Mouse (Mus musculus): ENCODE measurements at regions not wholly inside any gene's neighbourhood (a gene's known extent, or its start where the extent isn't known, plus 50 kb on each side); places are given as distances from the start of the nearest gene placed in this dataset.

DNA sequence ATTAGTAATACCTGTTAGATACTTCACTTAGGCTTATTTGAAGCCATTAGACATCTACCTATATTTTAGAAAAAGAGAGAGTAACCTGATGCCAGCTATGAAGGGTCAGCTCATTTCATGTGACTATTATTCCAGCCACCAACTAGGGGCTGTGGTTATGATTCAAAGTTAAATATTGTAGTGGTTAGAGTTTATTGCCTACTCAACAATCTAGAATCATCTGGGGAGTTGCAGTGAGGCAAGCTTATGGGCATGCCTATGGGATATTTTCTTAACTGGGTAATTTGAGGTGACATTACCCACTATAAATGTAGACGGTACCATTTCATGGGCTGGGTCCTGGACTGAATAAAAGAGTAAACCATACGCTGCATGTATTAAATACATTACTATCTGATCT, 1525.2 kb upstream of the Dsel start:
- WGBS: 91% methylated on average over 2 of the region's 2 CpGs
- Histone ChIP-seq H3K27ac (no peak overlapping the region), H3K4me2 (no peak overlapping the region), H3K27me3 (no peaks in the 10 kb centered on the region), H3K36me3 (no peaks in the 10 kb centered on the region), H3K4me1 (no peaks in the 10 kb centered on the region), H3K9ac (no peak overlapping the region), H3K4me3 (replicated peaks) (no peak overlapping the region), H3K9me3 (replicated peaks) (no peaks in the 10 kb centered on the region)
- no peak for ATAC-seq (replicated peaks; ENCODE audit: low FRiP score)

DNA sequence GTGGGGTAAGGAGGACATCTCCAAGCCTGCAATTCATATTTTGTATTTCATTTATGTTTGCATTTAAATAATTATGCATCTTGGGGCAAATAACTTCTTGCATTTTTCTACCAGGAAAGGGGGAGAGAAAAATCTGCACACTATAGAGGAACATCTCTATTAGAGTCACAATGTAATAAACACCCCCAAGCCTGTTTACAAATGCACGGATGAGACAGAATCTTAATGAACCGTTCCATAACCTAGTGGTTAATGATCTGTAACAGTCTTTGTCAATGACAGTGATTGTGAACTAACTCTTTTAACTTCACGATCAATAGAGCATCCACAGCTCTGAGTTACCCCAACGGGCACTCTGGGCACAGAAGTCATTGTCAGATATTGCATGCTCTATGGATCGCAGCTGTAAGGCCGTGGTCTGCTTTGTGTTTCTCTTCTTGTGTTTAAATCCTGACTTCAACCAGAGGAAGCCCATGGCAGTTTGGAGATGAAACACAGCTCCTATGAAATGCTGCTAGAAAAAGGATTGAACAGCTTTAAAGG, 1520.2 kb upstream of the Dsel start:
- WGBS: 47% methylated on average over 6 of the region's 6 CpGs
- Histone ChIP-seq H3K9ac (no peak overlapping the region), H3K4me1 (no peaks in the 10 kb centered on the region), H3K4me2 (no peak overlapping the region), H3K27me3 (no peaks in the 10 kb centered on the region), H3K9me3 (replicated peaks) (no peaks in the 10 kb centered on the region), H3K27ac (no peak overlapping the region), H3K36me3 (no peaks in the 10 kb centered on the region), H3K4me3 (replicated peaks) (no peak overlapping the region)
- 0 out of 2 replicates have a peak, but pooled peaks have one; percentile 36 for ATAC-seq (replicated peaks; ENCODE audit: low FRiP score)

DNA sequence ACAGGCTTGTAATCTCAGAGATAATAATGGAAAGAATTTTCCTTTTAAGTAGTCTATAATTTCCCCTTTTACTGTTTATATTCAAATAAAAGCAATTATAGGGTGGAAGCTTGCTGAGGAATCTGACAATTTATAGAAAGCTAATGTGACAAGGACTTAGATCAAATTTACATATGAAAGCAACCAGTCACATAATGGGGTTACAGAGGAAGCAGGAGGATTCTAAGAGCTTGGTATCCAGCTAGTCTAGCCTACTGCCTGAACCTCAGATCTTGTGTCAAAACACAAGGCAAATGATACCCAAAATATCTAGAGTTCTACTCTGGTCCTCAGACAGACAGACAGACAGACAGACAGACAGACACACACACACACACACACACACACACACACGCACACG, 1519.0 kb upstream of the Dsel start:
- Histone ChIP-seq H3K4me3 (replicated peaks) (no peak overlapping the region), H3K4me2 (no peak overlapping the region), H3K27ac (no peak overlapping the region), H3K9me3 (replicated peaks) (no peaks in the 10 kb centered on the region), H3K9ac (no peak overlapping the region), H3K4me1 (no peaks in the 10 kb centered on the region), H3K27me3 (no peaks in the 10 kb centered on the region), H3K36me3 (no peaks in the 10 kb centered on the region)
- 92% methylated on average over 2 of the region's 2 CpGs for WGBS
- no peak for ATAC-seq (replicated peaks; ENCODE audit: low FRiP score)

DNA sequence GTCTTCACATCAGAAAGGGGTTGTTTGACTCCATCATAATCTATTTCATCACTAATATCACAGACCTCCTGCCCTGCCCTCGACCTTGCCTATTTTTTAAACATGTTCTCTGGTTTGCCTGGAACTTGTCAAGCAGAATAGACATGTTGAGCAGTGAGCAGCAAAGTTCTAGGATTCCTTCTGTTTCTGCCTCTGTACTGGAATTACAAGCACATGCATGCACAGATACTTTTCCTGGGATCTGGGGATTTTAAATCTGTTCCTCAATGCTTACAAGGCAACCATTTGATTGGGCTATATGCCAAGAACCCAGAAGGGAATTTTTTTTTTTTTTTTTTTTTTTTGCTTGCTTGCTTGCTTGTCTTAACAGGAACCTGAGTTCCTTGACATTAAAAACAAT, 1508.0 kb upstream of the Dsel start:
- Histone ChIP-seq H3K4me1 (no peaks in the 10 kb centered on the region), H3K36me3 (no peaks in the 10 kb centered on the region), H3K9me3 (replicated peaks) (no peaks in the 10 kb centered on the region), H3K27ac (no peak overlapping the region), H3K4me3 (replicated peaks) (no peak overlapping the region), H3K27me3 (no peaks in the 10 kb centered on the region), H3K4me2 (no peak overlapping the region), H3K9ac (no peak overlapping the region)
- no peak for ATAC-seq (replicated peaks; ENCODE audit: low FRiP score)
- 78% methylated on average over 1 of the region's 1 CpGs for WGBS

DNA sequence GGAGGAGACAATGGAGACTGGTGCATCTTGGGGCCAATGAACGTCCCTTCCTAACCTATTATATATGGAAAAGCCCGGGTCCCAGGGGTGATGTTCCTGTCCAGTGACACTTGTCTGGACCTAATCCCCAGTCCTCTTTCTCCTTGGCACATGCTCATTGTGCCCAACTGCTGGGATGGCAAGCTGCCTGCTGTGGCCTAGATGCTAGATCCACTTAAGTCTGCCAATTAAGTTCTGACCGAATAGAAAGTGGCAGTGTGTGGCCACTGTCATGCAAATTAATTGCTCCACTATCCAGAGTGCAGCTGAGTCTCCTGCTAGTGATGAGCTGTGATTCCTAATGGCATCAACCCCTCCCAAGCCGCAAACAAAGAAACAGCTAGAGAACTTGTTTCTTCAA, 1493.5 kb upstream of the Dsel start:
- no peak for ATAC-seq (replicated peaks; ENCODE audit: low FRiP score)
- H3K27ac ChIP-seq: no peak overlapping the region
- H3K9me3 ChIP-seq (replicated peaks): no peaks in the 10 kb centered on the region; the same call in 1 of the 2 replicates
- no peak overlapping the region for H3K9ac ChIP-seq
- no peak overlapping the region for H3K4me2 ChIP-seq
- H3K4me1 ChIP-seq: no peaks in the 10 kb centered on the region
- no peak overlapping the region for H3K4me3 ChIP-seq (replicated peaks)
- no peaks in the 10 kb centered on the region for H3K27me3 ChIP-seq
- 76% methylated on average over 4 of the region's 4 CpGs for WGBS
- no peaks in the 10 kb centered on the region for H3K36me3 ChIP-seq

DNA sequence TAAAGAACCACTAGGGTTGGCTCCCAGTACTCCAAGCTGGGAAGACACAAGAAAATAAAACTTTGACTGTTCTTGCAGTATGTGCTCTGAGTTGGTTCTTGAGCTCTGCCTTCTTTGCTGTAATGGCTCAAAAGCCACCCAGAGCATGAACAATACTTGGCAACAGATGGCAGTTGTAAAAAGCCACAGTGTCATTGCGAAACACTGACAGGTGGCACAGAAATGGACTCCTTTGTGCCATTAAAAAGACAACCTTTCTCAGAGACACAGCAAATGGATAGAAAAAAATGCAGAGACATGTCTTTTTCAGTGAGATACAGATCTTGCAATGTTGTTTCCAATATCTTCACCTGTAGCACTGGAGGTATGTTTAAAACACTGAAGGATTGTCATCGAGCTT, 1443.3 kb upstream of the Dsel start:
- Histone ChIP-seq H3K9me3 (replicated peaks) (no peaks in the 10 kb centered on the region), H3K4me1 (no peaks in the 10 kb centered on the region), H3K36me3 (no peaks in the 10 kb centered on the region), H3K4me2 (no peak overlapping the region), H3K27ac (no peak overlapping the region), H3K4me3 (replicated peaks) (no peak overlapping the region), H3K27me3 (no peaks in the 10 kb centered on the region), H3K9ac (no peak overlapping the region)
- WGBS: 88% methylated on average over 2 of the region's 2 CpGs
- ATAC-seq (replicated peaks; ENCODE audit: low FRiP score): no peak

DNA sequence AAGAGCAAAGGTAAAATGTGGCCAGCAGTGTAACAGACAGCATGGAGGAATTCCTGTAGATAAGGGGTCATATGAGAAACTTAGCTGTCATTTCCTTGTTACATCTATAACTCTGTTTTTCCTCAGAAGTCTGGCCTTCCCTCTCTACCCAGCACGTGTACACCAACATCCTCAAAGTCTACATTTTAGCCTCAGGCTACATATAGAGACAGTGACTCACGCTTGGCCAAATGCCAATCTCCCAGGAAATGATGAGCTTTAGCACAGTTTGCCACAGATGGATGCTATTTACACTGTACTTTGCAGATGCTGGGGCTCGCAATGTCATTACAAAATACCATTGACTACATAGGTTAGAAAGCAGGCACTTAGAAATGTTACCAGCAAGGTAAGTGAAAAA, 1433.1 kb upstream of the Dsel start:
- Histone ChIP-seq H3K27ac (no peak overlapping the region), H3K9ac (no peak overlapping the region), H3K4me3 (replicated peaks) (no peak overlapping the region), H3K27me3 (no peaks in the 10 kb centered on the region), H3K36me3 (no peaks in the 10 kb centered on the region), H3K9me3 (replicated peaks) (no peaks in the 10 kb centered on the region), H3K4me1 (no peaks in the 10 kb centered on the region), H3K4me2 (no peak overlapping the region)
- WGBS: 65% methylated on average over 3 of the region's 3 CpGs
- no peak for ATAC-seq (replicated peaks; ENCODE audit: low FRiP score)

DNA sequence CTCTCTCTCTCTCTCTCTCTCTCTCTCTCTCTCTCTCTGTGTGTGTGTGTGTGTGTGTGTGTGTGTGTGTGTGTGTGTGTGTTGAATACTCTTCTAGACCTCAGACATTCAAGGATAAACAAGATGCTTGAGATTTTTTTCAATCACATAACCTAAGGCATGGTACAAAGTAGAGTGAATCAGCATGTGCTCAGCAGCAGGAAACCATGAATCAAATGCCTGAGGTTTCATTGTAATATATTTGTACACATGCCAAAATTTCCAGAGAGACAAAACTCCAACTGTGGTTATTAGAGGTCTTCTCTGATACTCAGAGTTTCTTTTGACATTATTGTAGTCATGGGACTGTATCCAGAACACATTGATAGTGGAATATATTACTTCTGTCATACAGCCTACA, 1423.5 kb upstream of the Dsel start:
- H3K4me1 ChIP-seq: no peaks in the 10 kb centered on the region

DNA sequence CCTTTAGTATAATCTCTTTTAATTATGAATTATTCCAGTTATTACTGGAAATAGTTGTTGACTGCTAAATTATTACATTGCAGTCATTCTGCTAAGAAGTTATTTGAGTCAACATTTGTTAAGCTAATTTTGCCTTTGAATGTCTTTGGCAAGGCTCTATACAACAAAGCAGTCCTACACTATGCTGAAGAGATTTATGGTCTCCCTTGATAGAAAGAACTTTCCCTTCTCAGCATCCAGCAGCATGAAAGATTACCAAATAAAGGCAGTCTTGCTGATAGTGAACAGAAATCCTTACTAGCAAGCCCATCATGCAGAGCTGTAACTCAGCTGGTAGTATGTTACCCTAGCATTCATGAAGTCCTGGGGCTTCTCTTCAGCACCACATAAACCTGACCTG, 1419.4 kb upstream of the Dsel start:
- ATAC-seq (replicated peaks; ENCODE audit: low FRiP score): no peak
- Histone ChIP-seq H3K27me3 (no peaks in the 10 kb centered on the region), H3K9me3 (replicated peaks) (no peaks in the 10 kb centered on the region)

More for the DNA sequence above, 1423.5 kb upstream of the Dsel start:
- Histone ChIP-seq H3K4me2 (no peak overlapping the region), H3K27me3 (no peaks in the 10 kb centered on the region), H3K36me3 (no peaks in the 10 kb centered on the region), H3K9ac (no peak overlapping the region), H3K27ac (no peak overlapping the region), H3K4me3 (replicated peaks) (no peak overlapping the region), H3K9me3 (replicated peaks) (no peaks in the 10 kb centered on the region)
- ATAC-seq (replicated peaks; ENCODE audit: low FRiP score): no peak

DNA sequence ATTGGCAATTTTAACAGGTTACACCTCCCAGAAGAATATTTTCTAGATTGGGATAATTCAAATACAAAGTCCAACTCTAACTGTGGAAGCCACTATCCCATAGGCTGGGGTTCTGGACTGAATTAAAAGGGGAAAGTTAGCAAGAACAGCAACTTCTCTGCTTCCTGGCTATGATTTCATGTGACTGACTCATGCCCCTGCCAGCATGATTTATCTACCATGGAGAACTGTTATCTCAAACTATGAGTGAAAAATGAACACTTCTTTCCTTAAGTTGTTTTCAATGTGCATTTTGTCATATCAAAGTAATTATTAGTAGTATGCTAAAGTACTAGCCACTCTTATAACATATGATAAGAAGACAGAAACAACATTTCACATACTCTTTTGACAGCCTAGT, 1394.7 kb upstream of the Dsel start:
- no peaks in the 10 kb centered on the region for H3K9me3 ChIP-seq (replicated peaks)
- no peaks in the 10 kb centered on the region for H3K36me3 ChIP-seq
- no peak for ATAC-seq (replicated peaks; ENCODE audit: low FRiP score)
- no peak overlapping the region for H3K9ac ChIP-seq
- no peak overlapping the region for H3K4me3 ChIP-seq (replicated peaks)
- no peak overlapping the region for H3K4me2 ChIP-seq
- H3K27me3 ChIP-seq: no peaks in the 10 kb centered on the region
- no peaks in the 10 kb centered on the region for H3K4me1 ChIP-seq
- no peak overlapping the region for H3K27ac ChIP-seq

More for the DNA sequence above, 1419.4 kb upstream of the Dsel start:
- H3K27ac ChIP-seq: no peak overlapping the region
- no peak overlapping the region for H3K4me2 ChIP-seq
- no peak overlapping the region for H3K4me3 ChIP-seq (replicated peaks)
- H3K4me1 ChIP-seq: no peaks in the 10 kb centered on the region
- no peak overlapping the region for H3K9ac ChIP-seq
- no peaks in the 10 kb centered on the region for H3K36me3 ChIP-seq

DNA sequence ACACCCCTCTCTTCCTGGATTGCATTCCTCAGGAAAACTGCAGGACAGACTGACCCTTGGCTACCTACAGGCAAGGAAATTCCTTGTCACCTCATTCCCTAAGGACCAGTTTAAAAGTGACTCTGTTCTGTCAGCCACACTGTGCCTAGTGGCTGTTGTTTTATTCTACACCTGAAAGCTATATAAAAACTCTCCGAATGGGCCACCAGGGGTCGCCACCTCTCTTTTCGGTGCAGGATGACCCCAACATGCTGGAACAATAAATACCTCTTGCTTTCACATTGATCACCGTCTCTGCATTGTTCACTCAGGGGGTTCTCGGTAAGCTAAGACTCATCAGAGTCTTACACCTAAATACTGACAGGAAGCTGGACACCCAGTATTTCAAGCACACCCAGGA, 1382.6 kb upstream of the Dsel start:
- no peak overlapping the region for H3K9ac ChIP-seq
- no peak overlapping the region for H3K4me3 ChIP-seq (replicated peaks)
- WGBS: 67% methylated on average over 5 of the region's 5 CpGs
- H3K27ac ChIP-seq: no peak overlapping the region
- H3K9me3 ChIP-seq (replicated peaks): no peaks in the 10 kb centered on the region
- no peak overlapping the region for H3K4me2 ChIP-seq
- ATAC-seq (replicated peaks; ENCODE audit: low FRiP score): no peak
- H3K36me3 ChIP-seq: no peaks in the 10 kb centered on the region
- H3K27me3 ChIP-seq: no peaks in the 10 kb centered on the region
- no peaks in the 10 kb centered on the region for H3K4me1 ChIP-seq

DNA sequence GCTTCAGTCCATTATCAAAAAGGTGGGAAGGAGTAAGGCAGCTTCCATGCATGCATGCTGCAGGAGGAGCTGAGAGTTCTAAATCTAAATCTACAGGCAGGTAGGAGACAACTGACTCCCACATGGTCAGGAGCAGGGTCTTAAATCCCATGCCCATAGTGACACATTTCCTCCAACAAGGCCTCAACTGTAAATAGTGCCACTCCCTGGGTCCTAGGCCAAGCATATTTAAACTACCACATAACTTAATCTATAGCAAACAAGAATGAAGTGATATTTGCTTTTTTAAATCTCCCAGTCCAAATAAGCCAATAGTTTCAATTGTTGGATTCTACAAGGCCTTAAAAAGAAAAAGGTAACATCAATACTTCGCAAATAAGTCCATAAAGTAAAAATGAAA, 1345.4 kb upstream of the Dsel start:
- Histone ChIP-seq H3K27ac (no peak overlapping the region), H3K4me1 (no peaks in the 10 kb centered on the region), H3K9me3 (replicated peaks) (no peaks in the 10 kb centered on the region), H3K4me2 (no peak overlapping the region), H3K36me3 (no peaks in the 10 kb centered on the region), H3K9ac (no peak overlapping the region), H3K4me3 (replicated peaks) (no peak overlapping the region), H3K27me3 (no peaks in the 10 kb centered on the region)
- ATAC-seq (replicated peaks; ENCODE audit: low FRiP score): no peak
- WGBS: 84% methylated on average over 1 of the region's 1 CpGs

DNA sequence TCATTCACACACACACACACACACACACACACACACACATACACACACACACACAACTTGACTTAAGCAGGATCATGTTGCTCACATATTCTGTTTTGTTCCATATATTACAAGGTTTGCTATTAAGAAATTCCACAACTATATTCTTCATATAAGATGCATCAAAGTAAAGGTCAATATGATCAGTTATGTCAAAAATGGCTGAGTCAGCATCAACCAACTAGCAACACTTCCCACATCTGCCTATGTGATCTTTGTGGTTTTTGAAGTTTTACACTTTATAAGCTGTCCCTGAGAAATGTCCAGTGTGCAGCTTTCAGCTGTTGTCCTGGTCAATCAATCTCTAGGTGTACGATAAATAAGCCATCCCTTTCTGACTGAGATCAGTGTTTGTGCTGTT, 1339.3 kb upstream of the Dsel start:
- Histone ChIP-seq H3K36me3 (no peaks in the 10 kb centered on the region), H3K9ac (no peak overlapping the region), H3K27me3 (no peaks in the 10 kb centered on the region), H3K4me2 (no peak overlapping the region), H3K4me3 (replicated peaks) (no peak overlapping the region), H3K27ac (no peak overlapping the region), H3K4me1 (no peaks in the 10 kb centered on the region), H3K9me3 (replicated peaks) (no peaks in the 10 kb centered on the region)
- WGBS: 95% methylated on average over 1 of the region's 1 CpGs
- no peak for ATAC-seq (replicated peaks; ENCODE audit: low FRiP score)

All from kidney, embryonic 15.5 days (tissue).